Mouse (Mus musculus) midbrain, embryonic 14.5 days (tissue): ENCODE measurements around the gene Gm10392. TPM values are rescaled to one million over a fixed set of nuclear protein-coding genes. Genes with fewer than 3 reads are reported as not detected.
"Not testable (repeated sequence)": the region's sequence is repeated elsewhere in the genome, so short reads cannot be mapped to it uniquely, and the experiment has no call there.

Experiments
- ATAC-seq: fragments of 200-750 bp; cut with Nextera tagmentation; 2 replicates; pipeline ENCODE4 v1.8.0; 2017; ENCODE audit warnings: moderate number of reproducible peaks, moderate library complexity; ENCODE audit not compliant: low FRiP score, low TSS enrichment
- DNase-seq: peaks from one replicate; pipeline ENCODE4 v3.0.0-alpha.2; 2015
- H3K27ac ChIP-seq: fragments of 300-500 bp; sonication (generic); replicated peaks from 2 replicates; pipeline ENCODE4 v1.5.1; 2014; ENCODE audit warnings: mild to moderate bottlenecking, low read depth, low read length, moderate library complexity
- H3K27me3 ChIP-seq: fragments of 300-500 bp; sonication (generic); 2 replicates; pipeline ENCODE4 v1.6.1; 2014; ENCODE audit warnings: low read length, control low read depth, mixed read lengths; ENCODE audit not compliant: control insufficient read depth, insufficient read depth
- H3K36me3 ChIP-seq: fragments of 300-500 bp; sonication (generic); 2 replicates; pipeline ENCODE4 v1.6.1; 2014; ENCODE audit warnings: low read length, control low read depth; ENCODE audit not compliant: control insufficient read depth, insufficient read depth
- H3K4me1 ChIP-seq: fragments of 300-500 bp; sonication (generic); 2 replicates; pipeline ENCODE4 v1.6.1; 2014; ENCODE audit warnings: mild to moderate bottlenecking, antibody characterized with exemption, low read length, control low read depth; ENCODE audit not compliant: control insufficient read depth, insufficient read depth
- H3K4me2 ChIP-seq: fragments of 300-500 bp; sonication (generic); 2 replicates; pipeline ENCODE4 v1.6.1; 2014; ENCODE audit warnings: mild to moderate bottlenecking, low read length, moderate library complexity
- H3K4me3 ChIP-seq: fragments of 300-500 bp; sonication (generic); replicated peaks from 2 replicates; pipeline ENCODE4 v1.5.1; 2014; ENCODE audit warnings: low read depth, low read length
- H3K9ac ChIP-seq: fragments of 300-500 bp; sonication (generic); replicated peaks from 2 replicates; pipeline ENCODE4 v1.6.1; 2014; ENCODE audit warnings: mild to moderate bottlenecking, low read length, moderate library complexity
- H3K9me3 ChIP-seq: fragments of 300-500 bp; sonication (generic); 2 replicates; pipeline ENCODE4 v1.6.1; 2016; ENCODE audit warnings: low read length, control low read depth, mixed read lengths; ENCODE audit not compliant: control insufficient read depth
- WGBS: fragments of 180-500 bp; shearing (Covaris S2); extraction: QIAGEN DNeasy Blood & Tissue Kit; methylation state at CpG from one replicate; pipeline ENCODE4 v1.1.7; 2014; 5-methylcytosine and 5-hydroxymethylcytosine counted together
- polyA plus RNA-seq: library from polyadenylated mRNA; unstranded; fragments of >200 nt; fragmentation: Nextera tagmentation; extraction: Ambion mirVana; gene quantifications from 2 replicates; pipeline ENCODE4 v1.2.1, GENCODE M21; 2014

Gene Gm10392
- not detected in 2 replicates for polyA plus RNA-seq

DNA sequence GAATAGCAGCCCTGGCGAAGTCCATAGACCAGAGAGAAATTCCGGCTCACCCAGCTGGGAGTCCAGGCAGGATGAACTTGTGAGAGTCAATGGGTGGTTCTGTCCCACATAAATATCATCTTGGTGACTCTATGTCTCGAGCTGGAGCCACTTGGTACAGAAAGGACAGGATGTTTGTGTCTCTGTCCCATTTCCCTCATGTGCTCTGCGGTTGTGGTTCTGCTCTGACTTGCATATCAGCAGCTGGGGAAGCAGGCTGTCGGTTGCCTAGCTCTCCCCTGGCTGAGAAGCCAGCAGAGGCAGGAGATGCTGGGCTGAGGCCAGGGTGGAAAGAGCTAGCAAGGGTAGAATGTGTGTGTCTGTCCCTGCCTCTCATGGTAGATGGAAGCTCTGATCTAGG is at the start of gene Gm10392:
Gene Gm10392, minus strand, starts transcription at position 156 of the 400 bp plus-strand sequence.
- no peak within 1 kb of the TSS for H3K27ac ChIP-seq
- no peak within 1 kb of the TSS for H3K4me3 ChIP-seq
- H3K9me3 ChIP-seq = no peaks in the 10 kb centered on the region
- H3K27me3 ChIP-seq = peaks cover 25% of the 10 kb centered on the region; the same call in 1 of the 2 replicates
- DNase-seq (no peak), ATAC-seq (no peak)
- H3K4me1 ChIP-seq = peaks cover 24% of the 10 kb centered on the region
- WGBS = 79% methylated on average over 5 of the region's 5 CpGs
- no peaks in the 10 kb centered on the region for H3K36me3 ChIP-seq
- H3K4me2 ChIP-seq = no peak within 1 kb of the TSS
- H3K9ac ChIP-seq = no peak within 1 kb of the TSS

DNA sequence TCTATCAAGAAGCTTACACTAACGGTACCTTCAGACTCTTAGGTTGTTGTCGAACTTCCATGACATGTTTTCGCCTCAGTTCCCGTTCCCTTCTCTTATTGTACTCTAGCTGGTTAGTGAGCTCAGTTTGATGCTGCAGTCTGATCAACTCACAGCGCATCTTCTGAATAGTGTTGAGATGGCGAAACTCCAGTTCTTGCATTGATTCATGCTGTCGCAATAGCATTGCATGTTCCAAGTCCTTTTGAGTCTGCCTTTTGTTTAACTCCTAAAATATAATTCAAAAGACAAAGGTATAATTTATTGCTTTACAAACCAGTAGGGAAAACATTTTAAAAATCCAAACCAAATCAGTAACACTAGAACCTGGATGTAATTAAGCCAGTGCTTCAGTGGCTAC is 26.3 kb upstream of the Gm10392 start:
- H3K27me3 ChIP-seq = no peaks in the 10 kb centered on the region
- H3K36me3 ChIP-seq = peaks cover 86% of the 10 kb centered on the region
- no peak overlapping the region for H3K4me3 ChIP-seq
- H3K9ac ChIP-seq = no peak overlapping the region
- H3K4me2 ChIP-seq = no peak overlapping the region
- no peak overlapping the region for H3K27ac ChIP-seq
- ATAC-seq = no peak
- WGBS = 96% methylated on average over 7 of the region's 7 CpGs
- no peak for DNase-seq
- no peaks in the 10 kb centered on the region for H3K9me3 ChIP-seq
- no peaks in the 10 kb centered on the region for H3K4me1 ChIP-seq

DNA sequence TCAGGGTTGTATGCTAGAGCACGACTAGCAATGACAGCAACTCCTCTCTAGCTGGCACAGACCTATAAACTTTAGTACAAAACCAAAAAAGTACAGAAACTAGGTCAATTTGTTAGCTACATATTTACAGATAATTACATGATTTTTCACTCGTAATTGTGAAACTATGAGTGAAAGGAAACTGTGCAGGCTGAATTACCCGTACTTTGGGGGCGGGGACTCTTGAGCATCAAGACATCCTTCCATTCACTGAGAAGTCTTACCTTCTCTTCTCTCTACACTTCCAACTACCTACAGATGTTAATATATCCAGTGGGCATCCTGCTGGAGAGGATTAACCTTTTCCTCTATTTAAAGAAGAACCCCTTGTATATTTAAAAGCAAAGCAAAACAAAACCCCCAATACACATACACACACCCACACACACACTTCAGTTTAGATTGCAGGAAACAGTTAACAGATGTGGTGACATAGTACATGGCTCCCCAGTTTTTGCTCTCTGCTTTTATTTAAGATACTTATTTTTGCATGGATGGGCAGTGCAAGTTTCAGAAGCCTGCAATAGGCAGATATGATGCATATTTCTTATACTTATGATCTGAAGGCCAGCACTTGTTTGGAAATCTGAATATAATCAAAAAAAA is 13.3 kb upstream of the Gm10392 start:
- peaks cover 22% of the 10 kb centered on the region for H3K36me3 ChIP-seq
- H3K4me1 ChIP-seq = no peaks in the 10 kb centered on the region
- 94% methylated on average over 4 of the region's 4 CpGs for WGBS
- H3K9ac ChIP-seq = no peak overlapping the region
- H3K27me3 ChIP-seq = no peaks in the 10 kb centered on the region
- H3K4me2 ChIP-seq = no peak overlapping the region
- no peak for ATAC-seq
- H3K27ac ChIP-seq = no peak overlapping the region
- no peak for DNase-seq
- H3K4me3 ChIP-seq = no peak overlapping the region
- H3K9me3 ChIP-seq = no peaks in the 10 kb centered on the region

DNA sequence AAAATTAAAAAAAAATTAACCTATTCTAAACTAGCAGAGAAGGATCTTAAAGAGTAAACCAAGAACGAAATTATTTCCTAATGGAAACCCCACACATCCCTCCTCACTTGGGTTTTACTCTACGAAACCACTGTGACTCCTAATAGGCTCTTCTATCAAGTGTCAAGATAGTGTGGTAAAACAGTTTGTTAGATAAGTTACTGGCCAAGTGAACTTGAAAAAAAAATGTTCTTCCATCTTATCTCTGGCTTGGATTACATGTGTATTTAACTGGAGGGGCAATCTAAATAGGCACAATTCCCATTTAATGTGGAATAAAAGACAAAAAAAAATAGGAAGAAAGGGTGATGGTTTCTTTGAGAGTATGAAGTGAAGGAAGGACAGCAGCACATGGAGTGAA is 11.9 kb upstream of the Gm10392 start:
- no peaks in the 10 kb centered on the region for H3K9me3 ChIP-seq
- H3K4me1 ChIP-seq = no peaks in the 10 kb centered on the region
- H3K27me3 ChIP-seq = no peaks in the 10 kb centered on the region
- H3K27ac ChIP-seq = no peak overlapping the region
- WGBS = 93% methylated on average over 2 of the region's 2 CpGs
- H3K36me3 ChIP-seq = peaks cover 12% of the 10 kb centered on the region; the same call in 1 of the 2 replicates
- ATAC-seq (no peak), DNase-seq (no peak)
- H3K4me3 ChIP-seq = no peak overlapping the region
- H3K9ac ChIP-seq = no peak overlapping the region
- H3K4me2 ChIP-seq = no peak overlapping the region

DNA sequence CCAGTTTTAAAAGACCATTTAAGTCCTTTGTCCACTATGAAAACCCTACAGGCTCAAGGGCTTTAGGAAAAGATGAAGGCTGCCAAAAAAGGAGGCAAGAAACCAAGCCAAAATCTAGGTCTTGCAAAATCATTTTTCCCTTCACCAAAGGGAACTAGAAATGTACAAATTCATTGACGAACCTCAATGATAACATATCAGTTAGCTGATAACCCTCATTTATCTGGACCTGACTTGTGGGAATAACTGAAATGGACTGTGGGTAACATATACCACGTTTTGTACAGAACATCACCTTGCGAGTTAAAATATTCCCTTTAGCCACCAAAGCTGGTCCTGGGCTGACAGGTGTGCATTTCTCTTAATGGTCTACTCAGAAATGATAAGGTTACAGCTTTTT is 10.6 kb upstream of the Gm10392 start:
- no peak for DNase-seq
- Histone ChIP-seq H3K4me1 (no peaks in the 10 kb centered on the region), H3K27ac (no peak overlapping the region), H3K4me3 (no peak overlapping the region), H3K36me3 (0 out of 2 replicates have a peak, but pooled peaks cover 5% of the 10 kb centered on the region), H3K9ac (no peak overlapping the region), H3K9me3 (no peaks in the 10 kb centered on the region), H3K4me2 (no peak overlapping the region), H3K27me3 (no peaks in the 10 kb centered on the region)
- no peak for ATAC-seq
- WGBS = 92% methylated on average over 3 of the region's 3 CpGs

DNA sequence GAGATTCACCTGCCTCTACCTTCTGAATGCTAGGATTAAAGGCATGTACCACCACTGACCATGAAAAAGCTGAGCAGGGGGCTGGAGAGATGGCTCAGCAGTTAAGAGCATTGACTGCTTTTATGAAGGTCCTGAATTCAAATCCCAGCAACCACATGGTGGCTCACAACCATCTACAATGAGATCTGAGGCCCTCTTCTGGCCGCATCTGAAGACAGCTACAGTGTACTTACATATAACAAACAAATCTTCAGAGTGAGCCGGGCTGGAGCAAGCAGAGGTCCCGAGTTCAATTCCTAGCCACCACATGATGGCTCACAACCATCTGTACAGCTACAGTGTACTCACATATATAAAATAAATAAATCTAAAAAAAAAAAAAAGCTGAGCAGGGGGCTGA is 9.4 kb upstream of the Gm10392 start:
- ATAC-seq, H3K4me1 ChIP-seq, H3K4me3 ChIP-seq, H3K27me3 ChIP-seq, H3K9me3 ChIP-seq, DNase-seq, H3K36me3 ChIP-seq, H3K9ac ChIP-seq, H3K4me2 ChIP-seq, H3K27ac ChIP-seq: not testable (repeated sequence)
- 91% methylated on average over 3 of the region's 3 CpGs for WGBS

DNA sequence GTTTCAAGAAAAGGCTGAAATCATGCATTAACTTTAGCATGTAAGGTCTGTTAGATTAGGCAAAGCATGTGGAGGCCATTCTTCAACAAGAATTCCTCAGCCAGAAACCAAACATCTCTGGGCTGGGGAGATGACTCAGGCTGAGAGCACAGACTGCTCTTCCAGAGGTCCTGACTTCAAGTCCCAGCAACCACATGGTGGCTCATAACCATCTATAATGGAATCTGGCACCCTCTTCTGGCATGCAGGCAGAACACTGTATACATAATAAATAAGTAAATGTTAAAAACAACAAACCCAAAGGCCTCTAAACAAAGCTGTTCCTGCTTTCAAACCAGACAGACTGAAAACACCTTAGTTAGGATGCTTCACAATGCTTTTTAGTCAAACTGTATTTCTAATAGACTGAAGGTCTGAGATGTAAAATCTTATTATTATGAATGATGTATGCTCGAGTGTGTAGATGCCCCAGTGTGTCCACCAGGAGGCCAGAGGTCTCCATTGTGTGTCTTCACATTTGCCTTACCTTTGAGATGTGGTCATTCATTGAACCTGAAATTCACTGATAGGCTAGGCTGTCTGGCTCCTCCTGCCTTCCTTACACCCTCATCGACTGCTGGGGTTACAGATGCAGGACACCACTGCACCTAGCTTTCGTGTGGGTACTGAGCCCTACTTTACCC is 6.9 kb upstream of the Gm10392 start:
- no peaks in the 10 kb centered on the region for H3K36me3 ChIP-seq
- no peak overlapping the region for H3K4me3 ChIP-seq
- no peak overlapping the region for H3K9ac ChIP-seq
- no peaks in the 10 kb centered on the region for H3K4me1 ChIP-seq
- H3K27me3 ChIP-seq = no peaks in the 10 kb centered on the region
- ATAC-seq = no peak
- 80% methylated on average over 3 of the region's 3 CpGs for WGBS
- no peaks in the 10 kb centered on the region for H3K9me3 ChIP-seq
- no peak overlapping the region for H3K4me2 ChIP-seq
- no peak overlapping the region for H3K27ac ChIP-seq
- DNase-seq = no peak

DNA sequence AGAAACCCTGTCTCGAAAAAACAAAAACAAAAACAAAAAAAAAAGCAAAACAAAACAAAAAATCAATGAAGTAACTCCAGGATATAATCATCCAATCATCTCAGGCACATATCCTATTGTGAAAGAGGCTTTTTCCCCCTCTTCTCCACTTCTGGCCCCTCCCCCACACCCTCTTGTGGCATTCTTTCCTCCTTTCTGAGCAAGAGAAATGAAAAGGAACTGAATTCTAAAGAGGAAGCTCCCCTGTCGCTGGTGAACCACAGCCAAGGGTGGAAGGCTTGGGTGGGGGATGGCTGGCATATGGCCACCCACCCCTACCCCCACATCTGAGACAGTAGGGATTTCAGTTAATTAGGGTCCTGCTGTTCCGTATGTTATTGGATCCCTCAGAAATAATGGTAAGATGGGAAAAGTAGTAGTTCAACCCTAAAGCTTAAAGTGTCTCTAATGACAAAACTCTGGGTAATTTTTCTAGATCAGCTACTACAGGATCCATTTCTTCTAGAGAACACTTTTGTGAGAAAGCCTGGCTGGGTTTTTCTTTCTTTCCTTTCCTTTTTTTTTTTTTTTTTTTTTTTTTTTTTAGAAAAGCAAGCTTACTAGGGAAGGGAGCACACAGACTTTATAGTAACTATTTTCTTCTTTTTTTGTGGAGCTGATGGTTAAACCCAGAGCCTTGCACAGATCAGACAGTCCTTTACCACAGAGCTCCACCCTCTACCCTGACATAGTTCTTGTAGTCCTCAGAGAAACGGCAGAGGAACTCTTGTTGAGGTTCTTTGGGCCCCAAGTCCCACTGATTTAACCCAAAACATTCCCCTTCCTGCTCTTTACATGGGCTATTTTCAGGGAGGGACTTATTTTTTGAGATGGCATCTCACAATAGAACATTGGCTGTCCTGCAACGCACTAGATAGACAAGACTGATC is 1.9 kb upstream of the Gm10392 start:
- Histone ChIP-seq H3K36me3 (no peaks in the 10 kb centered on the region), H3K4me2 (no peak overlapping the region), H3K4me3 (no peak overlapping the region), H3K27ac (no peak overlapping the region), H3K9ac (no peak overlapping the region), H3K27me3 (peaks cover 16% of the 10 kb centered on the region; the same call in 1 of the 2 replicates), H3K4me1 (peaks cover 7% of the 10 kb centered on the region; the same call in 1 of the 2 replicates), H3K9me3 (no peaks in the 10 kb centered on the region)
- 47% methylated on average over 5 of the region's 5 CpGs for WGBS
- ATAC-seq (no peak), DNase-seq (peak; percentile 48)
